ENCODE assay signal across 7 mouse cellular contexts in genomic region chr8:110177359-110178155, GRCm38 (mm10). TPM values are rescaled to one million over a fixed set of nuclear protein-coding genes. Genes with fewer than 3 reads are reported as not detected.
DNase-seq lines count a peak whose midpoint lies in the region; ATAC-seq and TF ChIP-seq lines count a peak whose summit lies in the region.

No protein-coding gene starts in this region.

- DNase-seq in lung, postnatal 0 days (ENCODE audit: low spot score), result peak; percentile 42
- no peak for DNase-seq in lung, adult 18-20 months
- peak; percentile 54 for DNase-seq in embryonic facial prominence, embryonic 14.5 days (ENCODE audit: low spot score)
- DNase-seq in midbrain, embryonic 14.5 days, result peak; percentile 53
- no peak for DNase-seq in spleen, adult 18-20 months
- no peak for DNase-seq in adrenal gland, adult 18-20 months (ENCODE audit: low spot score in 2 of 2)

- H3K9me3 ChIP-seq in lung, postnatal 0 days (ENCODE audit: low read length), result no peaks in the 10 kb centered on the region
- H3K9me3 ChIP-seq in embryonic facial prominence, embryonic 14.5 days (ENCODE audit: control insufficient read depth, low read length), result no peaks in the 10 kb centered on the region
- H3K9me3 ChIP-seq in heart, embryonic 16.5 days (replicated peaks; ENCODE audit: control insufficient read depth, low read length), result no peaks in the 10 kb centered on the region
- no peaks in the 10 kb centered on the region for H3K9me3 ChIP-seq in midbrain, embryonic 14.5 days (ENCODE audit: control insufficient read depth, low read length)

- no peak overlapping the region for H3K27ac ChIP-seq in lung, postnatal 0 days (ENCODE audit: low read length)
- no peak overlapping the region for H3K27ac ChIP-seq in embryonic facial prominence, embryonic 14.5 days (replicated peaks; ENCODE audit: low read depth, low read length)
- H3K27ac ChIP-seq in heart, embryonic 16.5 days (ENCODE audit: low read length), result no peak overlapping the region
- H3K27ac ChIP-seq in midbrain, embryonic 14.5 days (replicated peaks; ENCODE audit: low read depth, low read length), result no peak overlapping the region

- no peaks in the 10 kb centered on the region for H3K36me3 ChIP-seq in lung, postnatal 0 days (ENCODE audit: insufficient read depth, low read length)
- no peaks in the 10 kb centered on the region for H3K36me3 ChIP-seq in embryonic facial prominence, embryonic 14.5 days (ENCODE audit: control insufficient read depth, insufficient read depth, low read length)
- H3K36me3 ChIP-seq in heart, embryonic 16.5 days (ENCODE audit: control insufficient read depth, insufficient read depth), result no peaks in the 10 kb centered on the region
- H3K36me3 ChIP-seq in midbrain, embryonic 14.5 days (ENCODE audit: control insufficient read depth, insufficient read depth, low read length), result no peaks in the 10 kb centered on the region

- H3K4me2 ChIP-seq in lung, postnatal 0 days (replicated peaks; ENCODE audit: low read depth, low read length), result no peak overlapping the region
- peak overlapping the region; percentile 29 for H3K4me2 ChIP-seq in embryonic facial prominence, embryonic 14.5 days (ENCODE audit: low read depth, low read length)
- peak overlapping the region; percentile 29 for H3K4me2 ChIP-seq in heart, embryonic 16.5 days (ENCODE audit: low read depth, low read length)
- no peak overlapping the region for H3K4me2 ChIP-seq in midbrain, embryonic 14.5 days (ENCODE audit: low read length)

- no peak for TF ChIP-seq EP300 in lung, postnatal 0 days (IDR thresholded peaks at IDR 0.05)

- no peak overlapping the region for H3K4me3 ChIP-seq in lung, postnatal 0 days (ENCODE audit: low read depth, low read length)
- no peak overlapping the region for H3K4me3 ChIP-seq in embryonic facial prominence, embryonic 14.5 days (ENCODE audit: low read depth, low read length)
- no peak overlapping the region for H3K4me3 ChIP-seq in heart, embryonic 16.5 days (ENCODE audit: low read length)
- H3K4me3 ChIP-seq in midbrain, embryonic 14.5 days (replicated peaks; ENCODE audit: low read depth, low read length), result no peak overlapping the region

- WGBS in lung, postnatal 0 days, result 15% methylated on average over 22 of the region's 22 CpGs
- 31% methylated on average over 17 of the region's 22 CpGs for WGBS in embryonic facial prominence, embryonic 14.5 days
- WGBS in heart, embryonic 16.5 days, result 12% methylated on average over 22 of the region's 22 CpGs
- WGBS in midbrain, embryonic 14.5 days, result 33% methylated on average over 22 of the region's 22 CpGs

- TF ChIP-seq CTCF in lung, postnatal 0 days (IDR thresholded peaks at IDR 0.05), result no peak

- H3K4me1 ChIP-seq in lung, postnatal 0 days (ENCODE audit: insufficient read depth, low read depth, low read length), result no peaks in the 10 kb centered on the region
- peaks cover 9% of the 10 kb centered on the region for H3K4me1 ChIP-seq in embryonic facial prominence, embryonic 14.5 days (ENCODE audit: control insufficient read depth, insufficient read depth, low read length)
- H3K4me1 ChIP-seq in heart, embryonic 16.5 days (ENCODE audit: control insufficient read depth, insufficient read depth, low read length), result peaks cover 5% of the 10 kb centered on the region; the same call in 1 of the 2 replicates
- peaks cover 13% of the 10 kb centered on the region for H3K4me1 ChIP-seq in midbrain, embryonic 14.5 days (ENCODE audit: control insufficient read depth, insufficient read depth, low read length)

- H3K27me3 ChIP-seq in lung, postnatal 0 days (replicated peaks; ENCODE audit: insufficient read depth, low read length), result no peaks in the 10 kb centered on the region
- H3K27me3 ChIP-seq in embryonic facial prominence, embryonic 14.5 days (replicated peaks; ENCODE audit: control insufficient read depth, insufficient read depth, low read length), result no peaks in the 10 kb centered on the region
- H3K27me3 ChIP-seq in heart, embryonic 16.5 days (ENCODE audit: control insufficient read depth, insufficient read depth, low read length), result peaks cover 9% of the 10 kb centered on the region
- no peaks in the 10 kb centered on the region for H3K27me3 ChIP-seq in midbrain, embryonic 14.5 days (ENCODE audit: control insufficient read depth, insufficient read depth, low read length)

- no peak overlapping the region for H3K9ac ChIP-seq in lung, postnatal 0 days (replicated peaks; ENCODE audit: low read depth)
- no peak overlapping the region for H3K9ac ChIP-seq in embryonic facial prominence, embryonic 14.5 days (ENCODE audit: low read depth, low read length)
- H3K9ac ChIP-seq in heart, embryonic 16.5 days (ENCODE audit: low read length), result no peak overlapping the region
- no peak overlapping the region for H3K9ac ChIP-seq in midbrain, embryonic 14.5 days (replicated peaks; ENCODE audit: low read length)

- peak; percentile 74 for ATAC-seq in lung, postnatal 0 days
- peak; percentile 33; the same call in 1 of the 2 replicates for ATAC-seq in embryonic facial prominence, embryonic 14.5 days (ENCODE audit: low read depth)
- ATAC-seq in heart, embryonic 16.5 days (replicated peaks; ENCODE audit: extremely low read depth, insufficient read depth, low FRiP score), result no peak
- peak; percentile 58; the same call in 1 of the 2 replicates for ATAC-seq in midbrain, embryonic 14.5 days (ENCODE audit: low FRiP score, low TSS enrichment)

RNA-seq across cellular contexts. Expression of gene Calb2, which starts 9.5 kb away (rescaled TPM):
- polyA plus RNA-seq in lung, postnatal 0 days (2015; fragmentation: Nextera tagmentation; extraction: Ambion mirVana), result 0.53 and 1.1 TPM in 2 replicates
- polyA plus RNA-seq in embryonic facial prominence, embryonic 14.5 days (2014; fragmentation: Nextera tagmentation; extraction: Ambion mirVana), result 14.7 and 17.5 TPM in 2 replicates
- polyA plus RNA-seq in heart, embryonic 16.5 days (2015; fragmentation: Nextera tagmentation; extraction: Ambion mirVana), result 0.47 and 1.2 TPM in 2 replicates
- polyA plus RNA-seq in midbrain, embryonic 14.5 days (2014; fragmentation: Nextera tagmentation; extraction: Ambion mirVana), result 97.2 and 120 TPM in 2 replicates
- total RNA-seq in adrenal gland, adult 18-20 months (2021), result 1 to 10 TPM in 1 of 2 experiments, under 1 TPM in 1; 0.36 to 1.2 TPM

RNA-seq across cellular contexts. Expression of gene Cmtr2, which starts 37.9 kb away (rescaled TPM):
- 3.6 and 4.0 TPM in 2 replicates for polyA plus RNA-seq in lung, postnatal 0 days (2015; fragmentation: Nextera tagmentation; extraction: Ambion mirVana)
- 7.1 and 8.1 TPM in 2 replicates for polyA plus RNA-seq in embryonic facial prominence, embryonic 14.5 days (2014; fragmentation: Nextera tagmentation; extraction: Ambion mirVana)
- polyA plus RNA-seq in heart, embryonic 16.5 days (2015; fragmentation: Nextera tagmentation; extraction: Ambion mirVana), result 5.7 and 6.4 TPM in 2 replicates
- polyA plus RNA-seq in midbrain, embryonic 14.5 days (2014; fragmentation: Nextera tagmentation; extraction: Ambion mirVana), result 10.2 and 14.7 TPM in 2 replicates
- 1 to 10 TPM; 7.3 to 8.0 TPM for total RNA-seq in adrenal gland, adult 18-20 months (2021)

Comparison
In these comparisons a context has a peak if more than half of its experiments do, and no peak if none do; other contexts are left out.
1. DNase-seq: peak in lung, postnatal 0 days (single experiment), embryonic facial prominence, embryonic 14.5 days (single experiment) and midbrain, embryonic 14.5 days (single experiment); none in lung, adult 18-20 months (0 of 2), spleen, adult 18-20 months (0 of 2) and adrenal gland, adult 18-20 months (0 of 2).
2. H3K4me2 ChIP-seq: peak in embryonic facial prominence, embryonic 14.5 days (single experiment) and heart, embryonic 16.5 days (single experiment); none in lung, postnatal 0 days (single experiment) and midbrain, embryonic 14.5 days (single experiment).